Mouse (Mus musculus) lung, adult 2 months (tissue): ENCODE measurements around the gene Gng3.

Experiments
- CTCF ChIP-seq: fragments of 200-500 bp; IDR thresholded peaks from 2 replicates; pipeline ENCODE4 v1.5.1; 2011; ENCODE audit warnings: mild to moderate bottlenecking, low read length, control low read depth; ENCODE audit not compliant: insufficient read depth
- POLR2A ChIP-seq: fragments of 200-500 bp; IDR thresholded peaks from 2 replicates; pipeline ENCODE4 v1.6.1; 2011; ENCODE audit warnings: low read depth, mild to moderate bottlenecking, control low read depth, low read length, borderline replicate concordance; ENCODE audit errors: extremely low read depth

DNA sequence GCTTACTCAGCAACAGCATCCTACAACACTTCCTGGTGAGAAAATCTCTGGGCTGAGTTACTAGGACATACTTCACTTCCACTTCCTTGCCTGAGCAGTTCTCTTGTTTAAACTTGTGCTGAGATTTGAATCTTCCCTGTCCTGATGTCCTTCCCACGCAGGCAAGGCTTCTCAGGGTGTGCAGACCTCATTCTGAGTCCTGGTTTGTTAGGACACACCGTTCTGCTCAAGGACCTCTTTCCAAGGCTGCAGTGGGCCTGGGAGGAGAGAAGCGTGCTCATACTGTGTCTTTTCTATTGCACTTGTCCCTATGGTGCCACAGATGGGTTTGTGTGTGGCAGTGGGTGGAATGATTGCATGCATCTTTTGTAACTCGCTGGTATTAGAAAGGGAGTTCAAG lies 6.0 kb downstream of the Gng3 start:
- TF ChIP-seq CTCF = no peak
- TF ChIP-seq POLR2A = no peak
